Mouse (Mus musculus): ENCODE results near the gene Hoxa2.

DNA sequence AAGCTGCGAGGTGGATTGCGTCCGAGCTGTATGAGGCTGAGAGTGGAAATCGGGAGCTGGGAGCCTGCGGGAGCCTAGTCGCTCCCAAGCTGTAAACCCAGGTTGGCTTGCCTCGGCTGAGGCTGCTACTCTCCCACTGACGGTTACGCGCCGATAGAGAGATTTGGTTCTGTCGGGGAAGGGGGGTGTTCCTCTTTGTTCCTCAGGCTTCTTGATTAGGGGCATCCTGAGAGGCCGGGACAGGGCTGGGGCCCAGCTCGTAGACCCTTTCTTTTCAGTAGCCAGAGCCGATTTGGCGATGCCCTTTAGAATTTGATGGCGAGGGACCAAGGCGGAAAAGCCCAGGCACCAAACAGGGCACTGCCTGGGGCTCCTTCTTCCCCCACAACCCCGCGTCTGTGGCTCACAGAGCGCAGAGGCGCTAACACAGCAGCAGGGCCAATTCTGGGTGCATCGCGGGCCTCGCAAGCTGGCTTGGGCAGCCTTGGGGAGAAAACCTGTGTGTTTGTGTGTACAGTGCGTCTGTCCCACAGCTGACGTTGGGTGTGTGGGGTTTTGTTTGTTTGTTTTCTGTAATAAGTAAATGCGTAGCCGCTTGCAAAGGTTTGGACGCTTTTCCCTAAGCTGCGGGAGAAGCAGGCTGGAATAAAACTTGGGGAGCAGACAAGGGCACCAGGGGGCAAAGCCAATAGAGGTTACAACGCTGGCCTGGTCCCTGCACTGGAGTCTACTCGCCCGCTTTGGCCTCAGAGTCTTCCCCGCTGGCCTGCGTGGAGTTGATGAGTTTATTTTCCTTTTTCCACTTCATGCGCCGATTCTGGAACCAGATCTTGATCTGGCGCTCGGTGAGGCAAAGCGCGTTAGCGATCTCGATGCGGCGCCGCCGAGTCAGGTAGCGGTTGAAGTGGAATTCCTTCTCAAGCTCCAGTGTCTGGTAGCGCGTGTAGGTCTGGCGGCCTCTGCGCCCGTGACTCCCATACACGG lies 41.3 kb upstream of the Hoxa2 start:
- TF ChIP-seq CTCF (IDR thresholded peaks at IDR 0.05; ENCODE audit: control insufficient read depth, insufficient read depth, insufficient read length), result no peak
- no peak for TF ChIP-seq FOSL1 (IDR thresholded peaks at IDR 0.05; ENCODE audit: insufficient read depth, low read length, poor library complexity, severe bottlenecking)
